Mouse (Mus musculus): ENCODE measurements around the gene Gabrp. TPM values are rescaled to one million over a fixed set of nuclear protein-coding genes. Genes with fewer than 3 reads are reported as not detected.

Gene Gabrp
- polyA plus RNA-seq, 1 experiment from 2014 or later = 2.7 TPM

- Histone ChIP-seq H3K27me3 (ENCODE audit: control insufficient read depth, insufficient read depth, low read length) (no peaks in the 10 kb centered on the region), H3K4me3 (ENCODE audit: low read depth, low read length) (peak within 1 kb of the TSS; percentile 88), H3K4me1 (ENCODE audit: control insufficient read depth, insufficient read depth, low read length) (no peaks in the 10 kb centered on the region), H3K9ac (replicated peaks; ENCODE audit: low read length) (peak within 1 kb of the TSS; percentile 87), H3K9me3 (replicated peaks; ENCODE audit: control insufficient read depth, low read length) (no peaks in the 10 kb centered on the region), H3K36me3 (replicated peaks; ENCODE audit: control insufficient read depth, insufficient read depth, low read depth, low read length) (no peaks in the 10 kb centered on the region), H3K4me2 (ENCODE audit: low read depth, low read length) (peak within 1 kb of the TSS; percentile 63), H3K27ac (replicated peaks; ENCODE audit: low read depth, low read length) (peak within 1 kb of the TSS; percentile 65)
- WGBS = 1% methylated on average over 65 of the region's 72 CpGs
- ATAC-seq (replicated peaks; ENCODE audit: insufficient number of reproducible peaks, low FRiP score, low TSS enrichment, low read depth) (peak; percentile 86), DNase-seq (ENCODE audit: low spot score) (peak; percentile 82)
These were observed 65.3 kb downstream of the Gabrp start, which contains the start of gene Ranbp17 for GRCm38 (mm10) chr11:33513376-33513991. Gene Ranbp17, minus strand, starts transcription at chr11:33513746.

- no peaks in the 10 kb centered on the region for H3K4me1 ChIP-seq (ENCODE audit: control insufficient read depth, insufficient read depth, low read length)
- DNase-seq (ENCODE audit: low spot score) (peak; percentile 82), ATAC-seq (replicated peaks; ENCODE audit: insufficient number of reproducible peaks, low FRiP score, low TSS enrichment, low read depth) (peak; percentile 91)
- no peaks in the 10 kb centered on the region for H3K36me3 ChIP-seq (replicated peaks; ENCODE audit: control insufficient read depth, insufficient read depth, low read depth, low read length)
- peak overlapping the region; percentile 65 for H3K27ac ChIP-seq (replicated peaks; ENCODE audit: low read depth, low read length)
- no peaks in the 10 kb centered on the region for H3K9me3 ChIP-seq (replicated peaks; ENCODE audit: control insufficient read depth, low read length)
- H3K27me3 ChIP-seq (ENCODE audit: control insufficient read depth, insufficient read depth, low read length) = no peaks in the 10 kb centered on the region
- peak overlapping the region; percentile 63 for H3K4me2 ChIP-seq (ENCODE audit: low read depth, low read length)
- H3K4me3 ChIP-seq (ENCODE audit: low read depth, low read length) = peak overlapping the region; percentile 88
- under 1% methylated on average over 41 of the region's 43 CpGs for WGBS
- peak overlapping the region; percentile 87 for H3K9ac ChIP-seq (replicated peaks; ENCODE audit: low read length)
These were observed 65.8 kb downstream of the Gabrp start for GRCm38 (mm10) chr11:33512854-33513375.

- Histone ChIP-seq H3K9ac (replicated peaks; ENCODE audit: low read length) (no peak overlapping the region), H3K4me2 (ENCODE audit: low read depth, low read length) (no peak overlapping the region), H3K27ac (replicated peaks; ENCODE audit: low read depth, low read length) (no peak overlapping the region), H3K36me3 (replicated peaks; ENCODE audit: control insufficient read depth, insufficient read depth, low read depth, low read length) (no peaks in the 10 kb centered on the region), H3K4me3 (ENCODE audit: low read depth, low read length) (no peak overlapping the region), H3K27me3 (ENCODE audit: control insufficient read depth, insufficient read depth, low read length) (no peaks in the 10 kb centered on the region), H3K4me1 (ENCODE audit: control insufficient read depth, insufficient read depth, low read length) (no peaks in the 10 kb centered on the region), H3K9me3 (replicated peaks; ENCODE audit: control insufficient read depth, low read length) (no peaks in the 10 kb centered on the region)
- ATAC-seq (replicated peaks; ENCODE audit: insufficient number of reproducible peaks, low FRiP score, low TSS enrichment, low read depth) (no peak), DNase-seq (ENCODE audit: low spot score) (no peak)
These were observed 69.4 kb downstream of the Gabrp start for GRCm38 (mm10) chr11:33509401-33509800.

Other genes starting within 250 kb of the Gabrp start
- 10.4 and 13.3 TPM in 2 replicates for gene Ranbp17, start 65.2 kb downstream of the Gabrp start, polyA plus RNA-seq (2014; fragmentation: Nextera tagmentation; extraction: Ambion mirVana)
- 0.08 and 0.11 TPM in 2 replicates for gene D130052B06Rik, start 20.3 kb upstream of the Gabrp start, polyA plus RNA-seq (2014; fragmentation: Nextera tagmentation; extraction: Ambion mirVana)